ENCODE assay signal across 8 mouse cellular contexts in the genomic region with DNA sequence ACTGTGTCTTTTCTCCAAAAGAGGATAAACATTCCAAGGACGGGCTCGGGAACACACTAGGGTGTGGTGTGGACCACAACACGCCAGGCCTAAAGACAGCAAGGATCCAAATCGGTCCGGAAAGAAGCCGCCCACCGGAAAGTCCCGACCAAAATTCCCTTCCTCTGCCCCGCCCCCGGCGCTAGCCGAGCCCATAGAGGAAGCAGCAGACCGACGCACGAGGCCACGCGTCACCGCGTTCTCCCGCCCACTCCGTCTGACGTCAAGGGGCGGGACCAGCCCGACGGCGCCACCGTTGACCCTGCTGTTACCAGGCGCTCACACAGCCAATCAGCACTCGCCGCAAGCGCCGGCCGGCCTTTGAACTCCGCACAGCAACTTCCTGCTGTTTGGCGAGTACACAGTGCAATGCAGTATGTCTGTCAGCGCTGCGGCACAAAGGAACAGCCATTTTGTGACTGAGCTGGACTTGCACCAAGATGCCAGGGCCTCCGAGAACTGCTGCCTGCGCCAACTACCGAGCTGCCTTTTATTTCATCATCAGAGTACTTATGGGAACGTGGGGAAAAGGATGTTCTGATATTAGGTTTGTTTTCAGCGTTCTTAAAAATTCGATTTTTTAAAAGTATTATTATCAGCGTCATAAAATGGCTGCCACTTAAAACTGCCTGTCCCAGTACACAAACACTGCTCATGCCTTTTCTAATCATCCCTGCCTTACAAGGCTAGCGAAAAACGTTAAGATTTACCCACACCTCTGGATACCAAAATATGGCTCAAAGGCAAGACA. TPM values are rescaled to one million over a fixed set of nuclear protein-coding genes. Genes with fewer than 3 reads are reported as not detected.
DNase-seq lines count a peak whose midpoint lies in the region; ATAC-seq and TF ChIP-seq lines count a peak whose summit lies in the region.

No protein-coding gene starts in this region.

- H3K27me3 ChIP-seq in hindbrain, postnatal 0 days (ENCODE audit: insufficient read depth, low read length): no peaks in the 10 kb centered on the region
- no peaks in the 10 kb centered on the region for H3K27me3 ChIP-seq in megakaryocyte, embryonic 14.5 days (replicated peaks)

- H3K9me3 ChIP-seq in hindbrain, postnatal 0 days (ENCODE audit: low read length): no peaks in the 10 kb centered on the region
- no peaks in the 10 kb centered on the region for H3K9me3 ChIP-seq in megakaryocyte, embryonic 14.5 days

- peak overlapping the region; percentile 72 for H3K9ac ChIP-seq in hindbrain, postnatal 0 days (replicated peaks; ENCODE audit: low read length)

- intact Hi-C loops in gastrocnemius, adult 2 months (cut with DNase I): loop anchor here (1.0 kb wide), 1 partner anchor 80 kb away; no protein-coding TSS in a partner anchor

- peak overlapping the region; percentile 71 for H3K4me2 ChIP-seq in hindbrain, postnatal 0 days (ENCODE audit: low read depth, low read length)

- H3K4me1 ChIP-seq in hindbrain, postnatal 0 days (ENCODE audit: insufficient read depth, low read length): peaks cover 12% of the 10 kb centered on the region
- H3K4me1 ChIP-seq in megakaryocyte, embryonic 14.5 days: peaks cover 40% of the 10 kb centered on the region

- peak overlapping the region; percentile 99 for H3K27ac ChIP-seq in gastrocnemius, adult 2 months
- peak overlapping the region; percentile 93 for H3K27ac ChIP-seq in hindbrain, postnatal 0 days

- ATAC-seq in common myeloid progenitor, adult 5-6 weeks (replicated peaks; ENCODE audit: low read depth, poor library complexity, severe bottlenecking): peak; percentile 89
- peak; percentile 98 for ATAC-seq in hindbrain, postnatal 0 days

- H3K36me3 ChIP-seq in hindbrain, postnatal 0 days (ENCODE audit: insufficient read depth, low read length): no peaks in the 10 kb centered on the region
- H3K36me3 ChIP-seq in megakaryocyte, embryonic 14.5 days (replicated peaks; ENCODE audit: low read length): peaks cover 48% of the 10 kb centered on the region

- TF ChIP-seq CTCF in gastrocnemius, adult 2 months (IDR thresholded peaks at IDR 0.05): no peak
- no peak for TF ChIP-seq CTCF in hindbrain, postnatal 0 days (IDR thresholded peaks at IDR 0.05; ENCODE audit: low read depth)

- 0% methylated on average over 46 of the region's 46 CpGs for WGBS in hindbrain, postnatal 0 days

- peak; percentile 100 for DNase-seq in ZHBTc4 (ENCODE audit: low read depth, low spot score)
- peak; percentile 100 for DNase-seq in gastrocnemius, adult 2 months
- DNase-seq in hindbrain, postnatal 0 days (ENCODE audit: low spot score): peak; percentile 99
- peak; percentile 100 for DNase-seq in left cerebral cortex, adult 8-10 months (ENCODE audit: low spot score in 2 of 2)
- DNase-seq in right cerebral cortex, postnatal 10 days (ENCODE audit: low spot score in 2 of 2): peak; percentile 100
- peak; percentile 99 for DNase-seq in urinary bladder, postnatal 25 days (ENCODE audit: low spot score)

- H3K4me3 ChIP-seq in gastrocnemius, adult 2 months: peak overlapping the region; percentile 81
- H3K4me3 ChIP-seq in hindbrain, postnatal 0 days (ENCODE audit: low read length): peak overlapping the region; percentile 46
- peak overlapping the region; percentile 93 for H3K4me3 ChIP-seq in megakaryocyte, embryonic 14.5 days (replicated peaks)

RNA-seq across cellular contexts. Expression of a gene that starts 3.8 kb away (rescaled TPM):
- 184 and 190 TPM in 2 replicates for total RNA-seq in common myeloid progenitor, adult 5-6 weeks (2017)
- total RNA-seq in gastrocnemius, adult 2 months (2021): 10 to 100 TPM; 40.7 to 48.4 TPM
- 33.4 and 35.2 TPM in 2 replicates for total RNA-seq in hindbrain, postnatal 0 days (2014; rRNA removed)
- 36.1 and 40.7 TPM in 2 replicates for polyA plus RNA-seq in hindbrain, postnatal 0 days (2015; fragmentation: Nextera tagmentation; extraction: Ambion mirVana)
- total RNA-seq in left cerebral cortex, adult 8-10 months (2022): 10 to 100 TPM; 45.2 to 57.4 (median 48.6) TPM
- 3.1 and 38.7 TPM in 2 replicates for polyA plus RNA-seq in megakaryocyte, embryonic 14.5 days (2012; ENCODE audit: insufficient read depth, low replicate concordance)

Comparison
In these comparisons a context has a peak if more than half of its experiments do, and no peak if none do; other contexts are left out.
1. Peak in every context shown above with its lines: DNase-seq, ATAC-seq, H3K4me3 ChIP-seq and H3K27ac ChIP-seq.